Mouse (Mus musculus): ENCODE measurements at regions not wholly inside any gene's neighbourhood (a gene's known extent, or its start where the extent isn't known, plus 50 kb on each side); places are given as distances from the start of the nearest gene placed in this dataset.
"Not testable (repeated sequence)": the region's sequence is repeated elsewhere in the genome, so short reads cannot be mapped to it uniquely, and the experiment has no call there.

- 45% methylated on average over 4 of the region's 4 CpGs for WGBS
These were observed 418.1 kb upstream of the Slc10a2 start for GRCm38 (mm10) chr8:5523281-5523680.

GRCm38 (mm10) chr8:5495861-5496260 is 390.7 kb upstream of the Slc10a2 start:
- no peaks in the 10 kb centered on the region for H3K9me3 ChIP-seq (ENCODE audit: control insufficient read depth, low read length)
- H3K4me3 ChIP-seq (ENCODE audit: low read depth, low read length), result no peak overlapping the region
- 47% methylated on average over 2 of the region's 2 CpGs for WGBS
- H3K4me1 ChIP-seq (ENCODE audit: control insufficient read depth, insufficient read depth, low read length), result no peaks in the 10 kb centered on the region
- ATAC-seq (ENCODE audit: insufficient number of reproducible peaks, low FRiP score, low TSS enrichment, low read depth), result no peak
- no peak for DNase-seq (ENCODE audit: low spot score)
- H3K36me3 ChIP-seq (ENCODE audit: control insufficient read depth, insufficient read depth, low read length), result no peaks in the 10 kb centered on the region
- H3K27me3 ChIP-seq (ENCODE audit: control insufficient read depth, insufficient read depth, low read length), result no peaks in the 10 kb centered on the region
- H3K4me2 ChIP-seq (ENCODE audit: low read depth, severe bottlenecking), result no peak overlapping the region
- H3K27ac ChIP-seq (replicated peaks; ENCODE audit: low read depth, low read length), result no peak overlapping the region
- no peak overlapping the region for H3K9ac ChIP-seq (ENCODE audit: low read length)

More at GRCm38 (mm10) chr8:5523281-5523680, 418.1 kb upstream of the Slc10a2 start:
- Histone ChIP-seq H3K9ac (ENCODE audit: low read length) (no peak overlapping the region), H3K4me3 (ENCODE audit: low read depth, low read length) (no peak overlapping the region), H3K27me3 (ENCODE audit: control insufficient read depth, insufficient read depth, low read length) (no peaks in the 10 kb centered on the region), H3K4me1 (ENCODE audit: control insufficient read depth, insufficient read depth, low read length) (no peaks in the 10 kb centered on the region), H3K9me3 (ENCODE audit: control insufficient read depth, low read length) (no peaks in the 10 kb centered on the region), H3K27ac (replicated peaks; ENCODE audit: low read depth, low read length) (no peak overlapping the region), H3K36me3 (ENCODE audit: control insufficient read depth, insufficient read depth, low read length) (no peaks in the 10 kb centered on the region), H3K4me2 (ENCODE audit: low read depth, severe bottlenecking) (no peak overlapping the region)
- DNase-seq (ENCODE audit: low spot score), result no peak
- no peak for ATAC-seq (ENCODE audit: insufficient number of reproducible peaks, low FRiP score, low TSS enrichment, low read depth)

- H3K27me3 ChIP-seq (ENCODE audit: control insufficient read depth, insufficient read depth, low read length), result no peaks in the 10 kb centered on the region
- no peaks in the 10 kb centered on the region for H3K4me1 ChIP-seq (ENCODE audit: control insufficient read depth, insufficient read depth, low read length)
- DNase-seq (ENCODE audit: low spot score), result no peak
- ATAC-seq (ENCODE audit: insufficient number of reproducible peaks, low FRiP score, low TSS enrichment, low read depth), result no peak
- H3K9ac ChIP-seq (ENCODE audit: low read length), result no peak overlapping the region
- 85% methylated on average over 3 of the region's 3 CpGs for WGBS
- H3K4me2 ChIP-seq (ENCODE audit: low read depth, severe bottlenecking), result no peak overlapping the region
- H3K9me3 ChIP-seq (ENCODE audit: control insufficient read depth, low read length), result no peaks in the 10 kb centered on the region
- H3K4me3 ChIP-seq (ENCODE audit: low read depth, low read length), result no peak overlapping the region
- H3K36me3 ChIP-seq (ENCODE audit: control insufficient read depth, insufficient read depth, low read length), result no peaks in the 10 kb centered on the region
- no peak overlapping the region for H3K27ac ChIP-seq (replicated peaks; ENCODE audit: low read depth, low read length)
These were observed 385.3 kb upstream of the Slc10a2 start for GRCm38 (mm10) chr8:5490491-5490890.

GRCm38 (mm10) chr8:5482938-5483337 is 377.8 kb upstream of the Slc10a2 start:
- Histone ChIP-seq H3K4me3 (ENCODE audit: low read depth, low read length) (no peak overlapping the region), H3K4me2 (ENCODE audit: low read depth, severe bottlenecking) (no peak overlapping the region), H3K9me3 (ENCODE audit: control insufficient read depth, low read length) (no peaks in the 10 kb centered on the region), H3K27ac (replicated peaks; ENCODE audit: low read depth, low read length) (no peak overlapping the region), H3K4me1 (ENCODE audit: control insufficient read depth, insufficient read depth, low read length) (no peaks in the 10 kb centered on the region), H3K27me3 (ENCODE audit: control insufficient read depth, insufficient read depth, low read length) (no peaks in the 10 kb centered on the region; the same call in 1 of the 2 replicates), H3K9ac (ENCODE audit: low read length) (no peak overlapping the region), H3K36me3 (ENCODE audit: control insufficient read depth, insufficient read depth, low read length) (no peaks in the 10 kb centered on the region)
- ATAC-seq (ENCODE audit: insufficient number of reproducible peaks, low FRiP score, low TSS enrichment, low read depth) (peak; percentile 65; the same call in 1 of the 2 replicates), DNase-seq (ENCODE audit: low spot score) (no peak)
- 23% methylated on average over 1 of the region's 1 CpGs for WGBS

GRCm38 (mm10) chr8:5472999-5473398 is 367.8 kb upstream of the Slc10a2 start:
- Histone ChIP-seq H3K4me2 (ENCODE audit: low read depth, severe bottlenecking) (no peak overlapping the region), H3K4me1 (ENCODE audit: control insufficient read depth, insufficient read depth, low read length) (no peaks in the 10 kb centered on the region), H3K27me3 (ENCODE audit: control insufficient read depth, insufficient read depth, low read length) (no peaks in the 10 kb centered on the region), H3K27ac (replicated peaks; ENCODE audit: low read depth, low read length) (no peak overlapping the region), H3K36me3 (ENCODE audit: control insufficient read depth, insufficient read depth, low read length) (no peaks in the 10 kb centered on the region), H3K9ac (ENCODE audit: low read length) (no peak overlapping the region), H3K9me3 (ENCODE audit: control insufficient read depth, low read length) (no peaks in the 10 kb centered on the region), H3K4me3 (ENCODE audit: low read depth, low read length) (no peak overlapping the region)
- DNase-seq (ENCODE audit: low spot score), result no peak
- ATAC-seq (ENCODE audit: insufficient number of reproducible peaks, low FRiP score, low TSS enrichment, low read depth), result no peak

GRCm38 (mm10) chr8:5472582-5472981 is 367.4 kb upstream of the Slc10a2 start:
- 86% methylated on average over 1 of the region's 1 CpGs for WGBS
- ATAC-seq (ENCODE audit: insufficient number of reproducible peaks, low FRiP score, low TSS enrichment, low read depth) (no peak), DNase-seq (ENCODE audit: low spot score) (no peak)
- Histone ChIP-seq H3K4me3 (ENCODE audit: low read depth, low read length) (no peak overlapping the region), H3K36me3 (ENCODE audit: control insufficient read depth, insufficient read depth, low read length) (no peaks in the 10 kb centered on the region), H3K27me3 (ENCODE audit: control insufficient read depth, insufficient read depth, low read length) (no peaks in the 10 kb centered on the region), H3K4me2 (ENCODE audit: low read depth, severe bottlenecking) (no peak overlapping the region), H3K4me1 (ENCODE audit: control insufficient read depth, insufficient read depth, low read length) (no peaks in the 10 kb centered on the region), H3K9me3 (ENCODE audit: control insufficient read depth, low read length) (no peaks in the 10 kb centered on the region), H3K27ac (replicated peaks; ENCODE audit: low read depth, low read length) (no peak overlapping the region), H3K9ac (ENCODE audit: low read length) (no peak overlapping the region)

- Histone ChIP-seq H3K27ac (replicated peaks; ENCODE audit: low read depth, low read length) (no peak overlapping the region), H3K4me1 (ENCODE audit: control insufficient read depth, insufficient read depth, low read length) (no peaks in the 10 kb centered on the region), H3K27me3 (ENCODE audit: control insufficient read depth, insufficient read depth, low read length) (no peaks in the 10 kb centered on the region), H3K4me2 (ENCODE audit: low read depth, severe bottlenecking) (no peak overlapping the region), H3K9me3 (ENCODE audit: control insufficient read depth, low read length) (no peaks in the 10 kb centered on the region), H3K9ac (ENCODE audit: low read length) (no peak overlapping the region), H3K36me3 (ENCODE audit: control insufficient read depth, insufficient read depth, low read length) (no peaks in the 10 kb centered on the region), H3K4me3 (ENCODE audit: low read depth, low read length) (no peak overlapping the region)
- DNase-seq (ENCODE audit: low spot score) (no peak), ATAC-seq (ENCODE audit: insufficient number of reproducible peaks, low FRiP score, low TSS enrichment, low read depth) (no peak)
- 95% methylated on average over 1 of the region's 1 CpGs for WGBS
These were observed 352.5 kb upstream of the Slc10a2 start for GRCm38 (mm10) chr8:5457619-5458018.

GRCm38 (mm10) chr8:5453469-5453868 is 348.3 kb upstream of the Slc10a2 start:
- Histone ChIP-seq H3K27me3 (ENCODE audit: control insufficient read depth, insufficient read depth, low read length) (no peaks in the 10 kb centered on the region), H3K9me3 (ENCODE audit: control insufficient read depth, low read length) (no peaks in the 10 kb centered on the region), H3K36me3 (ENCODE audit: control insufficient read depth, insufficient read depth, low read length) (no peaks in the 10 kb centered on the region), H3K4me3 (ENCODE audit: low read depth, low read length) (no peak overlapping the region), H3K4me1 (ENCODE audit: control insufficient read depth, insufficient read depth, low read length) (no peaks in the 10 kb centered on the region), H3K9ac (ENCODE audit: low read length) (no peak overlapping the region), H3K4me2 (ENCODE audit: low read depth, severe bottlenecking) (no peak overlapping the region), H3K27ac (replicated peaks; ENCODE audit: low read depth, low read length) (no peak overlapping the region)
- no peak for DNase-seq (ENCODE audit: low spot score)
- WGBS, result 90% methylated on average over 4 of the region's 4 CpGs
- ATAC-seq (ENCODE audit: insufficient number of reproducible peaks, low FRiP score, low TSS enrichment, low read depth), result no peak

GRCm38 (mm10) chr8:5442243-5442642 is 337.1 kb upstream of the Slc10a2 start:
- not testable (repeated sequence) for H3K4me1 ChIP-seq (ENCODE audit: control insufficient read depth, insufficient read depth, low read length); H3K4me2 ChIP-seq (ENCODE audit: low read depth, severe bottlenecking); H3K27me3 ChIP-seq (ENCODE audit: control insufficient read depth, insufficient read depth, low read length); H3K36me3 ChIP-seq (ENCODE audit: control insufficient read depth, insufficient read depth, low read length); H3K9ac ChIP-seq (ENCODE audit: low read length); H3K4me3 ChIP-seq (ENCODE audit: low read depth, low read length); ATAC-seq (ENCODE audit: insufficient number of reproducible peaks, low FRiP score, low TSS enrichment, low read depth); DNase-seq (ENCODE audit: low spot score); H3K9me3 ChIP-seq (ENCODE audit: control insufficient read depth, low read length); H3K27ac ChIP-seq (replicated peaks; ENCODE audit: low read depth, low read length)
- 90% methylated on average over 5 of the region's 5 CpGs for WGBS

Data from limb, embryonic 11.5 days (tissue).